Mouse (Mus musculus) midbrain, embryonic 16.5 days (tissue): ENCODE measurements around the gene Leap2. TPM values are rescaled to one million over a fixed set of nuclear protein-coding genes. Genes with fewer than 3 reads are reported as not detected.

ENCODE experiments used
- ATAC-seq: fragments of 200-750 bp; cut with Nextera tagmentation; 2 replicates; pipeline ENCODE4 v1.8.0; 2017; ENCODE audit warnings: moderate TSS enrichment
- H3K27ac ChIP-seq: fragments of 300-500 bp; sonication (generic); 2 replicates; pipeline ENCODE4 v1.5.1; 2014; ENCODE audit warnings: mild to moderate bottlenecking, low read length, mixed read lengths
- H3K27me3 ChIP-seq: fragments of 300-500 bp; sonication (generic); 2 replicates; pipeline ENCODE4 v1.6.1; 2014; ENCODE audit warnings: low read depth, low read length, mixed read lengths; ENCODE audit not compliant: control insufficient read depth, insufficient read depth
- H3K36me3 ChIP-seq: fragments of 300-500 bp; sonication (generic); 2 replicates; pipeline ENCODE4 v1.6.1; 2014; ENCODE audit warnings: mild to moderate bottlenecking, low read length, moderate library complexity, mixed read lengths; ENCODE audit not compliant: control insufficient read depth, insufficient read depth
- H3K4me1 ChIP-seq: fragments of 300-500 bp; sonication (generic); 2 replicates; pipeline ENCODE4 v1.6.1; 2014; ENCODE audit warnings: mild to moderate bottlenecking, low read length, mixed read lengths; ENCODE audit not compliant: control insufficient read depth, insufficient read depth
- H3K4me2 ChIP-seq: fragments of 300-500 bp; sonication (generic); 2 replicates; pipeline ENCODE4 v1.6.1; 2014; ENCODE audit warnings: mild to moderate bottlenecking, low read length, mixed read lengths
- H3K4me3 ChIP-seq: fragments of 300-500 bp; sonication (generic); 2 replicates; pipeline ENCODE4 v1.5.1; 2014; ENCODE audit warnings: low read depth, mild to moderate bottlenecking, low read length, moderate library complexity, mixed read lengths
- H3K9ac ChIP-seq: fragments of 300-500 bp; sonication (generic); 2 replicates; pipeline ENCODE4 v1.6.1; 2014; ENCODE audit warnings: low read depth, low read length, mixed read lengths
- H3K9me3 ChIP-seq: fragments of 300-500 bp; sonication (generic); replicated peaks from 2 replicates; pipeline ENCODE4 v1.6.1; 2014; ENCODE audit warnings: mild to moderate bottlenecking, low read length, mixed read lengths; ENCODE audit not compliant: control insufficient read depth, poor library complexity, severe bottlenecking
- WGBS: fragments of 180-500 bp; shearing (Covaris S2); extraction: QIAGEN DNeasy Blood & Tissue Kit; methylation state at CpG from one replicate; pipeline ENCODE4 v1.1.7; 2014; 5-methylcytosine and 5-hydroxymethylcytosine counted together
- polyA plus RNA-seq: library from polyadenylated mRNA; unstranded; fragments of >200 nt; fragmentation: Nextera tagmentation; extraction: Ambion mirVana; gene quantifications from 2 replicates; pipeline ENCODE4 v1.2.1, GENCODE M21; 2015

The Leap2 gene
- polyA plus RNA-seq, 1 experiment from 2014 or later: not detected

DNA sequence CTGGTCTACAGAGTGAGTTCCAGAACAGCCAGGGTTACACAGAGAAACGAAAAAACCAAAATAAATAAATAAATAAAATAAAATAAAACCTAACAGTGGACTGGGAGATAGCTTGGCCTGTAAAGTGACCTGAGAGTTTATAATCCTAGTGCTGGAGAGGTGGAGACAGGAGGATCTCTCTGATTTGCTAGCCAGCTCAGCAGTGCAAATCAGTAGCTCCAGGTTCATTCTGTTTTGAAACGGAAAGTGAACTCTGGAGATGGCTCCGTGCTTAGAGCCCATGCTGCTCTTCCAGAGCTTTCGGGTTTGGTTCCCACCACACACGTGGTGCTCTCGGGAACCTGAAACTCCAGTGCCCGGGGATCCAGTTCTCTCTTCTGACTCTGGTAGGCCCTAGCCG, 25.0 kb upstream of the Leap2 start:
- Histone ChIP-seq H3K4me1 (no peaks in the 10 kb centered on the region), H3K27me3 (no peaks in the 10 kb centered on the region), H3K36me3 (no peaks in the 10 kb centered on the region), H3K27ac (no peak overlapping the region), H3K9me3 (no peaks in the 10 kb centered on the region), H3K4me3 (no peak overlapping the region), H3K4me2 (no peak overlapping the region), H3K9ac (no peak overlapping the region)
- WGBS: 91% methylated on average over 8 of the region's 8 CpGs
- ATAC-seq: no peak

DNA sequence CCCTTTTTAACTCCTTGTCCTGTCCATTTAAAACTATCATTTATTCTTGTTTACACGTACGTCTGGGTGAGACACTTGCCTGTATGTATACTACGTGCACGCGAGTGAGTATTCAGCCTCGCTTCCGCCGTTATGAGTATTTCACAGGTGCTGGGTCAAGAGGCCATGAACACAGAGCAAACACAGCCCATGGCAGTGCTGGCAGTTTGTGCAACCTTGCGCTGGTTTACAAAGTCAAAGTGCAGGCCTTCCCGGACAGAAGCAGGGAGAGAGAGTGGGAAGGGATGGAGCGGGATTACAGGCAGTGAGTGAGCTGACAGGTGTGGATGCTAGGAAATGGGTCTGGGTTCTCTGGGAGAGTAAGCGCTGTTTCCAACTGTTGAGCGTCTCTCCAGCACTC, 23.2 kb upstream of the Leap2 start:
- no peaks in the 10 kb centered on the region for H3K27me3 ChIP-seq
- 88% methylated on average over 13 of the region's 13 CpGs for WGBS
- H3K27ac ChIP-seq: no peak overlapping the region
- no peak overlapping the region for H3K4me2 ChIP-seq
- H3K36me3 ChIP-seq: no peaks in the 10 kb centered on the region
- no peak overlapping the region for H3K9ac ChIP-seq
- H3K4me3 ChIP-seq: no peak overlapping the region
- no peaks in the 10 kb centered on the region for H3K9me3 ChIP-seq
- ATAC-seq: no peak
- H3K4me1 ChIP-seq: no peaks in the 10 kb centered on the region

DNA sequence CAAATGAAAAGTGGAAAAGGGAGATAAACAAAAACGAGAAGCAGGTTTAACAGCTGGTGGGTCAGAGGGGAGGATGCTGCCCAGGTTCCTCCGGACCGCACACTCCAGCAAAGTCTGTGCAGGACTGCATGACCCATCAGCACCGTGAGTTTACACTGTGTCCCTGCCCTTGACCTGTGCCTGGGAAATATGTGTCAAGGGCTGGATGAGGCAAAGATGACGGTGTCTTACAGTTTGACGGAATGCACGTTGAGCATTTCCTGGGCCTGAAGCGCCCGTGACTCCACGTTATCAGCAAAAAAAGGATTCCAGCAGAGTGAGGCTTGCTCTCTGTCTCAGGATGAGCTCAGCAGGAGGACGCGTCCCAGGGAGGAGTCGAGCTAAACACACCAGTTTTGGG, 22.6 kb upstream of the Leap2 start:
- H3K9ac ChIP-seq: no peak overlapping the region
- WGBS: 54% methylated on average over 13 of the region's 13 CpGs
- H3K4me3 ChIP-seq: no peak overlapping the region
- H3K27me3 ChIP-seq: no peaks in the 10 kb centered on the region
- no peaks in the 10 kb centered on the region for H3K36me3 ChIP-seq
- H3K4me1 ChIP-seq: no peaks in the 10 kb centered on the region
- H3K27ac ChIP-seq: no peak overlapping the region
- ATAC-seq: no peak
- no peaks in the 10 kb centered on the region for H3K9me3 ChIP-seq
- H3K4me2 ChIP-seq: no peak overlapping the region

DNA sequence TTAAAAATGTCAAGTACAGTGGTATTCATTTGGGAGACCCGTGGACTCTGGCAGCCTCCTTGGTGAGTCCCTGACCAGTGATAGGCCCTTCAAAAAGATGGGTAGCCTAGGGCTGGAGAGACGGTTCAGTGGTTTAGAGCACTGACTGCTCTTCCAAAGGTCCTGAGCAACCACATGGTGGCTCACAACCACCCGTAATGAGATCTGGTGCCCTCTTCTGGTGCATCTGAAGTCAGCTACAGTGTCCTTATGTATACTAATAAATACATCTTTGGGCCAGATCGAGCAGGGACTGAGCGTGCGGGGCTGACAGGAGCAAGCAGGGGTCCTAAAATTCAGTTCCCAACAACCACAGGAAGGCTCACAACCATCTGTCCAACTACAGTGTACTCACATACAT, 20.9 kb upstream of the Leap2 start:
- no peak overlapping the region for H3K4me3 ChIP-seq
- H3K9ac ChIP-seq: no peak overlapping the region
- no peak overlapping the region for H3K4me2 ChIP-seq
- WGBS: 40% methylated on average over 6 of the region's 6 CpGs
- H3K27me3 ChIP-seq: no peaks in the 10 kb centered on the region
- no peaks in the 10 kb centered on the region for H3K9me3 ChIP-seq
- no peaks in the 10 kb centered on the region for H3K4me1 ChIP-seq
- no peak for ATAC-seq
- H3K36me3 ChIP-seq: no peaks in the 10 kb centered on the region
- H3K27ac ChIP-seq: no peak overlapping the region

DNA sequence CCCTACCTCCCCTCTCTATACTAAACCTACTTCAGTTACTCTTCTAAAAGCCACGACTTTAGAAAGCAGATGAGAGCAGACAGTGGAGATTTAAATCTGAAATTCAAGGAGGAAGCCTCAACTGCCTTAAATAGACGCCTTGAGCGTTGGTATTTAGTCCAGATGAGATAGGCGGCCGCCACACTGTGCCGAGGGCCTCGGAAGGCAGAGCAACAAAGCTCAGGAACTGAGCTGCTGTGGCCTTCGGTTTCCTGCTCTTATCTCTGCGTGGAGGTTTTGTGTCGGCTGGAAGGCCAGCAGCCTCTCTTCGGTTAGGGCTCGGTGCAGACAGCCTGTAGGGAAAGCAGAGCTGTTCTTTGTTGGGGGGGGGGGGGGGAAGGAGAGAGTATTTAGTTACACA, 19.0 kb upstream of the Leap2 start:
- Histone ChIP-seq H3K9me3 (no peaks in the 10 kb centered on the region), H3K4me3 (no peak overlapping the region), H3K36me3 (no peaks in the 10 kb centered on the region), H3K9ac (no peak overlapping the region), H3K27me3 (no peaks in the 10 kb centered on the region), H3K4me1 (no peaks in the 10 kb centered on the region), H3K4me2 (no peak overlapping the region), H3K27ac (no peak overlapping the region)
- 42% methylated on average over 12 of the region's 12 CpGs for WGBS
- ATAC-seq: no peak

DNA sequence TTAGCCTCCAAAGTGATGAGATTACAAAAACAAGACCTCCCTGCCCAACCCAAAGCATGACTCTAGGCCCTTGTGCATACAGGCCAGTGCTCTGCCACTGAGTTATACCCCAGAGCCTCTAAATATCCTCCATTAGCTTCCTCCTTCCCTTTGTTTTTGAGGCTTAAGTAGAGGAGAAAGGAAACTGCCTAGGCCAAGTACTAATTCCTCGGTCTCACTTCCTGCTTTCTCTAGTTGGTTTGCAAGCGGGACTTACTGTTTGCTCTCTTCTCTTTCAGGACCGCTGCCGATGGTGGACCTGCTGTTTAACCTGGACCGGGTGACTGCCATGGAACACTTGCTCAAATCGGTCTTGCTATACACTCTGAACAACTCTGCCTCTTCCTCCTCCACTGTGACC, 13.4 kb upstream of the Leap2 start:
- H3K27me3 ChIP-seq: no peaks in the 10 kb centered on the region
- H3K36me3 ChIP-seq: no peaks in the 10 kb centered on the region
- no peaks in the 10 kb centered on the region for H3K9me3 ChIP-seq
- ATAC-seq: no peak
- H3K27ac ChIP-seq: no peak overlapping the region
- WGBS: 97% methylated on average over 6 of the region's 6 CpGs
- no peak overlapping the region for H3K4me3 ChIP-seq
- H3K4me1 ChIP-seq: peaks cover 5% of the 10 kb centered on the region
- no peak overlapping the region for H3K4me2 ChIP-seq
- no peak overlapping the region for H3K9ac ChIP-seq

DNA sequence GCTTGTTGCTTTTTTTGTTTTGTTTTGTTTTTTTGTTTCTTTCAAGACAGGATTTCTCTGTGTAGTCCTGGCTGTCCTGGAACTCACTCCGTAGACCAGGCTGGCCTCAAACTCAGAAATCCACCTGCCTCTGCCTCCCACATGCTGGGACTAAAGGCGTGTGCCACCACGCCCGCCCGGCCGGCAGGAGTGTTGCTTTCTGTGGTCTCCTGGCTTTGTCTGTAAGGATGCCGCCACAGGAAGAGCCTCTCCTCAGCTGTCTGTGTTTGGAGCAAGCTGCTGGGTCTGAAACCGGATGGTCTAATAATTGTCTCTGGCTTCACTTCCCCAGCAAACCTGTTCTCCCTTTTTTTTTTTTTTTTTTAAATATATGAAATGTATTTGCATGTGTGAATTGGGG, 12.5 kb upstream of the Leap2 start:
- WGBS: 91% methylated on average over 8 of the region's 8 CpGs
- Histone ChIP-seq H3K36me3 (no peaks in the 10 kb centered on the region), H3K9me3 (no peaks in the 10 kb centered on the region), H3K27me3 (no peaks in the 10 kb centered on the region), H3K4me2 (no peak overlapping the region), H3K27ac (no peak overlapping the region), H3K4me1 (peaks cover 6% of the 10 kb centered on the region), H3K4me3 (no peak overlapping the region), H3K9ac (no peak overlapping the region)
- no peak for ATAC-seq

DNA sequence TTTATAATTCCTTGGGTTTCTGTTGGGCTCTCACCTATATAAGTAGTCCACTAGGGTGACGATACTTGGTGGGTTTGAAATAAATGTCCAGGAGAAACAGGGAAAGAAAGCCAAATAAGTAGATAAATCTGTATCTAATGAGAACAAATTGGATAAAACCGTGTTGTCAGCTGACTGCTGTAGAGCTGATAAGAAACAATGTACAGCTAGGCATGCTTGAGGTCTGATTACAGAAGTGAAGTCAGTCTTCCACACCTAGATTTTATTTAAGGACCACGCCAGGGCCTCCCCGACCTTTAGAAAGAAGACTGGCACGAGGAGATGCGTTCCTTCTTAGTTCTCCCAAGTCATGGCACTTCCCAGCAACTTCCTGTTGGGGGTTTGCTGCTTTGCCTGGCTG, 10.1 kb upstream of the Leap2 start:
- 73% methylated on average over 6 of the region's 6 CpGs for WGBS
- H3K4me1 ChIP-seq: peaks cover 11% of the 10 kb centered on the region
- no peak overlapping the region for H3K4me3 ChIP-seq
- peaks cover 5% of the 10 kb centered on the region; the same call in 1 of the 2 replicates for H3K36me3 ChIP-seq
- H3K4me2 ChIP-seq: no peak overlapping the region
- no peak overlapping the region for H3K9ac ChIP-seq
- H3K27ac ChIP-seq: no peak overlapping the region
- ATAC-seq: no peak
- no peaks in the 10 kb centered on the region for H3K27me3 ChIP-seq
- no peaks in the 10 kb centered on the region for H3K9me3 ChIP-seq

DNA sequence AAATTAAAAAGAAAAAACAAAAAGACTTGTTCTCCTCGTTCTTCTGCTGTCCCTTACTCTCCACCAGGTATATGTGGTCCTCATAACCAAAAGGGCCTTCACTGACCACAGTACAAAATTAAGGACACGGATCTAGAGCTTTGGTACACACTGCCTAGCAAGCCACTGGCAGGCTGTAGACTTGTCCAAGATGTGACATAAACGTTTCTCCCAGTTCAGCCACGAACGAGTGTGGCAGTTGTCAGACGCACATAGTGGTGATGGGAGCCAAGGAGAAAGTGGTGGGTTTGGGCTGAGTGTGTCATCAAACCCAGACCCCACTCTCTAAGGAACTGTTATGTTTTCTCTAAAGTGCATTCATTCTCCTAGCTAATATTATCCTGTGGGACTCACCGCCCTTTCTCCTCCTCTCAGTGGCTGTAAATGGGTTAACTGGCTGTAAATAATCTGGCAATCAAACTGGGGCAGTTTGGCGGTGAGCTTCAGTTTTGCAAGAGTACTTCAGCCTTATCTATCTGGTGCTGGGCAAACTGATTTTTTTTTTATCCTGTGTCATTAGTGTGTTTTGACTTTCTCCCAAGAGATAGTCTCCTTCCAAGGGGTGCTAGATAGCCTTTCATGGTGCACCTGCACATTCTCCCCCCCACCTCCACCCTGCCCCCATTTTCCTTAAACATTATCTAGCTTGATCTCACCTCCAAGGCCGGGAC, 8.5 kb upstream of the Leap2 start:
- Histone ChIP-seq H3K27ac (peak overlapping the region; percentile 79), H3K36me3 (peaks cover 5% of the 10 kb centered on the region; the same call in 1 of the 2 replicates), H3K9me3 (no peaks in the 10 kb centered on the region), H3K9ac (peak overlapping the region; percentile 52), H3K4me2 (peak overlapping the region; percentile 69), H3K27me3 (no peaks in the 10 kb centered on the region), H3K4me3 (peak overlapping the region; percentile 67), H3K4me1 (peaks cover 11% of the 10 kb centered on the region)
- WGBS: 21% methylated on average over 9 of the region's 9 CpGs
- no peak; the same call in 1 of the 2 replicates for ATAC-seq
